Mouse (Mus musculus): ENCODE measurements around the gene Msi1.

The Msi1 gene

DNA sequence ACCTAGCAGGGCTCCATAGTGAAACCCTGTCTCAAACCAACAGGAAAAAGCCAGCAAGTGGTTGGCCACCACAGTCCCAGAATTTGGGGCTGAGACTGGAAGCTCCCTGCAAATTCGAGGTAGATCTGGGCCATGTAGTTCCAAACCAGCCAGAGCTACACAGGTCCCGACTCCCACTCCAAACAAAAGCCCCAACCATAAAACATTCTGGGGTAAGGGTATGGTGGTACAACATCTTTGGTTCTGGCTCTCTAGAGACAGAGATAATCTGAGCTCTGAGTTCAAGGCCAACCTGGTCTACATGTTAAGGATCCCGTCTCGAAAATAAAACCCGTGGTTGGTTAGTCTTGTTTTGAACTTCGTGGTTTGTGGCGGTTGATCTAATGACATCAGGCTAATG lies 26.4 kb downstream of the Msi1 start:
- in situ Hi-C loops (cut with MboI; ENCODE audit: unreplicated experiment in 2 of 2): loop anchor here in 1 of 2 experiments (25.0 kb wide), 1 partner anchor 494 kb away; the partner anchor contains the start of gene Hnf1a

DNA sequence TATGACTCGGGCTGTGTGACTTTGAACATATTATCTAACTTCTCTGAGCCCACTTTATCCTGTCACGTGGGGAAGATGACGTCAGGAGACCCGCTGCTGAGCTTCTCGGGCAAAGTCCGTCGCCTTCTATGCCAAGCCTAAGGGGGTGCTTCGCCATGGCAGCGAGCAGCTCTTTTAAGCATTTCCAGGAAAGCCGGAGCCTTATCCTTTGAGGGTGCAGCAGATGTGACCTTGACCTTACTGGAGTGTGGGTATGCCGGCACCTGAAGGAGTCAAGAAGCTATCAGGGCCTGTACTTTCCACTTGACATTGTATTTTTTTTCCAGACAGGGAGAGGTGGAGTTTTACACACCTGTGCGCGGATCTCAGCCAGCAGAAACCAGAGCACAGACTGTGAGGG lies 29.5 kb downstream of the Msi1 start:
- in situ Hi-C loops (cut with MboI; ENCODE audit: unreplicated experiment in 2 of 2): loop anchor here in 1 of 2 experiments (25.0 kb wide), 1 partner anchor 497 kb away; the partner anchor contains the start of gene Hnf1a

DNA sequence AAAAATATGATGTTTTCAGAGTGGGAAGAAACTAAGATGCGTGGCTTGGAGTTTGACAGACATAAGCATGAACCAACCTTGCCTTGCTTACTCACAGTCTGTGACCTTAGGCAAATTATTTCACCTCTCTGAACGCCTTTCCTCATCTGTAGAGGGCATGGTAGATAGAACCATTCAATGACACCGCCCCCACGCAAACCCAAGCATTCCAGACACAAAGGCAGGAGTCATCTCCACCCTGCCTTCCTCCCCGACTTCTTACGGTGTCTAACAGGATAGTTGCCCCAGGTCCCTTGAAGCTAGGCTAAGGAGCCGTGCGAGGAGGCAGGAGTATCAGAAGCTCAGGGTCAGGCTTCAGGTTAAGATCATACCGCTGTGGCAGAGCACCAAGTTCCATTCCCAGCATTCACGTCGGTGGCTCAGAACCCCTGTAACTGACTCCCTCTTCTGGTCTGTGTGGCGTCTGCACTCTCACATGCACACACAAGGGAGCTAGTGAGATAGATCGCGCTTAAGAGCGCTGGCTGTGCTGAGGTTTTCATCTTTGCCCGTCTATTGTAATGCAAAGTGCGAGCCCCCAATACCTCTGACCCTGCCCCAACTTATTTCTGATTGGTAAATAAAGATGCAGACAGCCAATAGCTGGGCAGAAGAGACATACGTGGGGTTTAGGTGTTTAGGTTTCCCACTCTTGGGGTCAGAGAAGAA lies 35.2 kb downstream of the Msi1 start:
- in situ Hi-C loops (cut with MboI; ENCODE audit: unreplicated experiment in 2 of 2): loop anchor here in 1 of 2 experiments (25.0 kb wide), 1 partner anchor 502 kb away; the partner anchor contains the start of gene Hnf1a

GRCm38 (mm10) chr5:115465642-115466420 lies 36.4 kb downstream of the Msi1 start, which contains the start of gene Pla2g1b:
Gene Pla2g1b (plus strand): TSS chr5:115466262.
- in situ Hi-C loops (cut with MboI; ENCODE audit: unreplicated experiment in 2 of 2): loop anchor here in 1 of 2 experiments (25.0 kb wide), 1 partner anchor 504 kb away; the partner anchor contains the start of gene Hnf1a

- in situ Hi-C loops (cut with MboI; ENCODE audit: unreplicated experiment in 2 of 2): loop anchor here in 1 of 2 experiments (25.0 kb wide), 1 partner anchor 507 kb away; the partner anchor contains the start of gene Hnf1a
Measured at GRCm38 (mm10) chr5:115469791-115470190, 40.4 kb downstream of the Msi1 start.

DNA sequence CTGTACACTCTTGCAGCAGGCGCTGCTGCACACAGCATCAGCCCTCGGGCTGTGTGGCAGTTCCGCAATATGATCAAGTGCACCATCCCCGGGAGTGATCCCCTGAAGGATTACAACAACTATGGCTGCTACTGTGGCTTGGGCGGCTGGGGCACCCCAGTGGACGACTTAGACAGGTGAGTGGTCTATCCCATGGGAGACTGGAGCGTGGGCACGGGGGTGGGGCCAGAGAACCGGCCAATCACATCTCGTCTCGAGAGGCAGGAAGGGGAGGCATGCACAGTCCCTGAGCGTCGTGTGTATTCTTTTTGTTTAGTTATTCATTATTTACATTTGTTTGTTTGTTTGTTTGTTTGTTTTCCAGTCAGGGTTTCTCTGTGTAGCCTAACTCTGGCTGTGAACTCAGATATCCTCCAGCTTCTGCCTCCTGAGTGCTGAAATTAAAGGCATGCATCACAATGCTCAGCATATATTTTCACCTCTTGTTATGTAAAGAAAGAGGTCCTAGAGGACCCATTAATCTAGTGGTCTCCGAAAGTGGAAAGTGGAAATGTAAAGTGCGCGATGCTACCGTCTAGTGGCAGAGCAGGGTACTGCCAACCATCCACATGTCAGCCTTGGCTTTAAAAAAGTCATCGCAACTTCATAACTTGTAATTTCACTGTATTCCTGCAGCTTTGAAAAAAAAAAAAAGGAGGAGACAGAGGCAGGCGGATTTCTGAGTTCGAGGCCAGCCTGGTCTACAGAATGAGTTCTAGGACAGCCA lies 41.5 kb downstream of the Msi1 start:
- in situ Hi-C loops (cut with MboI; ENCODE audit: unreplicated experiment in 2 of 2): loop anchor here in 1 of 2 experiments (25.0 kb wide), 1 partner anchor 509 kb away; the partner anchor contains the start of gene Hnf1a

- in situ Hi-C loops (cut with MboI; ENCODE audit: unreplicated experiment in 2 of 2): loop anchor here in 1 of 2 experiments (25.0 kb wide), 1 partner anchor 511 kb away; the partner anchor contains the start of gene Hnf1a
Measured at GRCm38 (mm10) chr5:115473191-115473590, 43.8 kb downstream of the Msi1 start.

DNA sequence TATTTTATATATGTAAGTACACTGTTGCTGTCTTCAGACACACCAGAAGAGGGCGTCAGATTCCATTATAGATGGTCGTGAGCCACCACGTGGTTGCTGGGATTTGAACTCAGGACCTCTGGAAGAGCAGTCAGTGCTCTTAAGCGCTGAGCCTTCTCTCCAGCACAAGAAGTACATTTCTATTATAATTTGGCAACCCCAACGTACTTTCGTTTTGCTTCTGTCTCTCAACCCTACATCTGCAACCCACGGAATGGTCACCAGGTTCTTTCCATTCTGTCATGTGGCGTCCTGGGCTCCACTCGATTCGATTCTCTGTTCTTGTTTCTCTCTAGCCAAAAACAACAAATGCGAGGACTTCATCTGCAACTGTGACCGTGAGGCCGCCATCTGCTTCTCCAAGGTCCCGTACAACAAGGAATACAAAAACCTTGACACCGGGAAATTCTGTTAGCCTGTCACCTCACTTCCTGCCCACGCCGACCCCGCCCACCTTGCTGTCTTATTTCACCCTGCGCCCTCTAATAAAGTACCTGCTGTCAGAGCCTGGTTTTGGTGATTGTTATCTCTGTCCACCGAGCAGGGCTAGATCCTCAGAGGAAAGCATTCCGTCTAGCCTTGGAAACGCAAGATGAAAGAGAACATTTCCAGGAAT lies 44.9 kb downstream of the Msi1 start:
- in situ Hi-C loops (cut with MboI; ENCODE audit: unreplicated experiment in 2 of 2): loop anchor here in 1 of 2 experiments (25.0 kb wide), 1 partner anchor 512 kb away; the partner anchor contains the start of gene Hnf1a

DNA sequence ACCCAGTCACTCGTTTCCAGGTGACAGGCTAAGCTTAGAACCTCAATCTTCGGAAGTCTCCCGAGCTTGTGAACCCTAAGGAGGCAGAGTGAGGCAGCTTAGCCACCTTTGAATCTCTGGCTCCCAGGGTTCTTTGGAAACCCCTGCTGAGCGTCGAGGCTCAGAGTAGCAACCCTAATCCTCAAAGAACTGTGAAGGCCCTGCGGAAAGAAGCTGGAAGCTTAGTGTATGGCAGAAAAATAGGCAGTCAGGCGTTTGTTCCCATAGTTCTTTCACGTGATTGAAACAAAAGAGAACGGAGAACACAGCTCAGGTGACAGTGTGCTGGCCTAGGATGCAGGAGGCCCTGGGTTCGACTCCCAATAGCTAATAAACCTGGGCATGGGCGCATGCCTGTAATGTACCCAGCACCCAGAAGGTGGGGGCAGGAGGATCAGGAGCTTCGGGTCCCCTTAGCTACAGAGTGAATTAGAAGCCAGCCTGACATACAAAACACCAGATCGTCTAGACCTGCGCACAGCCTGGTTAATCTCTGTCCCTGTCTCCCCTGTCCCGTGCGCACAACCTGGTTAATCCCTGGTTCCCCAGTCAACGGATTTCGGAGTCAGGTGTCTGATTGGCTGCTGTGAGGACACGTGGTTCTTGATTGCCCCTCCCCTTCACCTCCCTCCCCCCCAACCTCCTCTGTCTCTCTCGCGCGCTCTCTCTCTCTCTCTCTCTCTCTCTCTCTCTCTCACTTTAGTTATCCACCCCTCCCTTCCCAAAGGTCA lies 46.1 kb downstream of the Msi1 start:
- in situ Hi-C loops (cut with MboI; ENCODE audit: unreplicated experiment in 2 of 2): loop anchor here in 1 of 2 experiments (25.0 kb wide), 1 partner anchor 1663 kb away; the partner anchor contains the start of gene Tmem119

DNA sequence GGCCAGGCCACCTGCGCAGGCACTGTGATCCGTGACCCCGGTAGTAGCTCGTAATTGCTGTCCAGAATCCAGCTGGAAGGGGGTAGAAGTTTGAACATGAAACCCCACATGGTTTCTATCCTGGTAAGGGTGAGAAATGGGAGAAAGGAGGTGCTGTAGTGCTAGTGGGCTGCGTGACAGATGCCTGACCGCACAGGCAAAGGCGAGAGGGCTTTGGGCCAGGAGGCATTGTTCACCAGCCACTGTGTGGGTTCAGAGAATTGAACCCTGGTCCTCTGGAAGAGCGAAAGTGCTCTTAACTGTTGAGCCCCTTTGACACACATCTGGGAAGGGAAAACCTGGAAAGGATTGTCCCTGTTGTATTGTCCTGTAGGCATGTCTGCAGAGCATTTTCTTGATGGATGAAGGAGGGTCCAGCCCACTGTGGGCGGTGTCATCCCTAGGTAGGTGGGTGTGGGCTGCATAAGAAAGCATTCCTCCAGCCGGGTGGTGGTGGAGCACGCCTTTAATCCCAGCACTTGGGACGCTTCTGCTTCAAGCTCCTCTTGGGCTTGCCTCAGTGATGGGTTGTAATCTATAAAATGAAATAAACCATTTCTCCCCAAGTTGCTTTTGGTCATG lies 46.8 kb downstream of the Msi1 start:
- in situ Hi-C loops (cut with MboI; ENCODE audit: unreplicated experiment in 2 of 2): loop anchor here in 1 of 2 experiments (25.0 kb wide), 1 partner anchor 1664 kb away; the partner anchor contains the start of gene Tmem119

- in situ Hi-C loops (cut with MboI; ENCODE audit: unreplicated experiment in 2 of 2): loop anchor here in 1 of 2 experiments (25.0 kb wide), 1 partner anchor 1667 kb away; the partner anchor contains the start of gene Tmem119
Measured at GRCm38 (mm10) chr5:115479561-115479960, 50.2 kb downstream of the Msi1 start.

DNA sequence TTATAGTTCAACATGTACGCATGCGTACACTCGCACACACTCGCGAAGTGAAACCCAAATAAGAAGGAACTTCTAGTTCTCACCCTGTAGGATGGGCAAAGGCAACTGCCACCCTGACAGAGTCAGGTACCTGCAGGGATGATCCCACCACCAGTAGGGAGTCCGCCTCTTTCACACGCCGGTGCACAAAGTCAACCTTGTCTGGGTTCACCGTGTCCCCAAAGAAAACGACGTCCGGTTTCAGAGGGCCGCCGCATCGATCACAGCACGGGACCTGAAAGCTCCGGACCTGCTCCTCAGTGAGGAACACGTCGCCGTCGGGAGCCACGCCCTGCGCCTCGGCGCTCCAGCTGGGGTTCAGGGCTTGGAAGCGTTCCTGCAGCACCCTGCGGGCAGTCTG lies 50.7 kb downstream of the Msi1 start:
- in situ Hi-C loops (cut with MboI; ENCODE audit: unreplicated experiment in 2 of 2): loop anchor here in 1 of 2 experiments (25.0 kb wide), 1 partner anchor 1668 kb away; the partner anchor contains the start of gene Tmem119

GRCm38 (mm10) chr5:115482390-115483265 lies 53.2 kb downstream of the Msi1 start:
- in situ Hi-C loops (cut with MboI; ENCODE audit: unreplicated experiment in 2 of 2): loop anchor here in 1 of 2 experiments (25.0 kb wide), 1 partner anchor 1670 kb away; the partner anchor contains the start of gene Tmem119

DNA sequence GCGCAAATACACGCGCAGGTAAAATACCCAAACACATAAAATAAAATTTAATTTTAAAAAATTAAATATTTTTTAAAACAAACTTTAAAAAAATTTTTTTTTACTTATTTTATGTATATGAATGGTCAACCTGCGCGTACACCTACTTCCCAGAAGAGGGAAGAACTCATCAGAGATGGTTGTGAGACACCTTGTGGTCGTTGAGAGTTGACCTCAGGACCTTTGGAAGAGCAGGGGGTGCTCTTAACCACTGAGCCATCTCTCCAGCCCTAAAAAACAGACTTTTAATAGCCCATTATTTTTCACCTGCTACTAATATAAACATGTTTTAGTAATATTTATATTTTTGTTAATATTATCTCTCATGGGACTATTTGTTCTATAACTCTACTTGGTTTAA lies 54.0 kb downstream of the Msi1 start:
- in situ Hi-C loops (cut with MboI; ENCODE audit: unreplicated experiment in 2 of 2): loop anchor here in 1 of 2 experiments (25.0 kb wide), 1 partner anchor 1671 kb away; the partner anchor contains the start of gene Tmem119

GRCm38 (mm10) chr5:115483947-115484920 lies 54.8 kb downstream of the Msi1 start, which contains the start of gene Sirt4:
Gene Sirt4 (minus strand): TSS chr5:115484725.
- in situ Hi-C loops (cut with MboI; ENCODE audit: unreplicated experiment in 2 of 2): loop anchor here in 1 of 2 experiments (25.0 kb wide), 1 partner anchor 1672 kb away; the partner anchor contains the start of gene Tmem119
